Mouse (Mus musculus): ENCODE measurements around the gene Arl4c. TPM values are rescaled to one million over a fixed set of nuclear protein-coding genes. Genes with fewer than 3 reads are reported as not detected.
A peak's percentile ranks its signal among the peaks of the same experiment; 100 is the strongest.

The Arl4c gene
- polyA plus RNA-seq (2014; fragmentation: Nextera tagmentation; extraction: Ambion mirVana): 10.4 and 10.9 TPM in 2 replicates

DNA sequence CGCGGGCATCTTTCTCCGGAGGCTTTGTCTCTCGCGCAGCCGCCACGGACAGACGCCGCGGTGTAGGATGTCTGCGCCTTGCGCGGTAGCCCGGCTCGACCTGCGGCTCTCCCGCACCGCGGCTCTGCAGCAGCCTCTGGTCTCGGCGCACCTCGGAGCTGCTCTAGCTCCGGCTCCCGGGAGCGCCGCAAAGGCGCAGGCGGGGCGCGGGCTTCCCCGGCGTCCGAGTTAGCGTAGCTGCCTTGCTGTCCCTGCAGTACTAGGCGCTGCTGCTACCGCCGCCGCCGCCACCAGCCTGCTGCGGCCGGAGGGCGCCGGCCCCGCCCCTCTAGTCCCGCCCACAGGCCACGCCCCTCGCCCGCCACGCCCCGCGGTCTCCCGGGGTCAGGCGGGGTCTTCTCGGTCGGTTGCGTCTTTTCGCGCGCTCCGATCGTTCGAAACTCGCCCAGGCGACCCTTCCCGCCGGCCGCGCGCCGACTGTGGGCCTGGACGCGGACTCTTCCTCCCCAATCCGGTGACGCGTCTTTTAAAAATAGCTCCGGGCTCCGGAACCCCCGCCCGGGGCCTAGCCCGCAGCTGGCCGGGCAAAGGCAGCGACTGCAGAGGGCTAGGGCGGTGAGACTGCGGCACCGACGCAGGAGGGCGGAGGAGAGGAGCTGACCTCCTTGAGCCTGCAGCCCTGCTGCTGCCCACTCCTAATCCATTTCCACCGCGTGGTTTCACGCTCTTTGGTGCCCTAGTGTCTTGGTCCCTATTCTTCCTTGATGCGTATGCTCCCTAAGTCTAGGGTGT is at the start of gene Arl4c:
Arl4c (minus strand) TSS at position 352 of the 792 bp plus-strand sequence.
- H3K4me3 ChIP-seq (ENCODE audit: low read depth, low read length): peak within 1 kb of the TSS; percentile 93
- H3K9ac ChIP-seq (ENCODE audit: low read depth, low read length): peak within 1 kb of the TSS; percentile 96
- H3K4me2 ChIP-seq (replicated peaks; ENCODE audit: low read depth, low read length): peak within 1 kb of the TSS; percentile 65
- no peaks in the 10 kb centered on the region for H3K9me3 ChIP-seq (ENCODE audit: control insufficient read depth, low read length)
- no peaks in the 10 kb centered on the region for H3K4me1 ChIP-seq (replicated peaks; ENCODE audit: control insufficient read depth, insufficient read depth, low read length)
- peak within 1 kb of the TSS; percentile 92 for H3K27ac ChIP-seq (ENCODE audit: low read depth, low read length)
- H3K27me3 ChIP-seq (ENCODE audit: control insufficient read depth, insufficient read depth, low read length): no peaks in the 10 kb centered on the region
- DNase-seq (ENCODE audit: low spot score) (peak; percentile 92), ATAC-seq (ENCODE audit: low FRiP score) (peak; percentile 86)
- H3K36me3 ChIP-seq (ENCODE audit: control insufficient read depth, insufficient read depth, low read length): no peaks in the 10 kb centered on the region
- WGBS: under 1% methylated on average over 73 of the region's 91 CpGs

DNA sequence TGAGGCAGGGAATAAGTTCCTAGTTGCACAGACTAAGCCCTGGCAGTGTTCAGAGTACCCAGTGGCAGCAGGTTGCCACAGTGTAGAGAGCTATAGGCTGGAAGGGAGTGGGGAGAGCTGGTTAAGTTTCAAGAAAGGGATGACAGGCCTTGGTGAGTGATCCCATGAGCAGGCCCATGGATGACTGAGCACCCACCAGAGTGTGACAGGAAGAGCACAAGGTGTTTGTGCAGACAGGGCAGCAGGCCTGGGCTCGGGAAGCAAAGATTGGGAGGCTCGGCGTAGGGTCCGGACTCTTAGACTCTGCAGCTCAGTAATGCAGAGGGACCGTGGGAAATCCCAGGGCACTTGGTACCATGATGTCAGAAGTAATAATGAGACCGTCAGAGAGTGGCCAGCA is 49.3 kb upstream of the Arl4c start:
- WGBS: 81% methylated on average over 6 of the region's 6 CpGs
- ATAC-seq (ENCODE audit: low FRiP score): no peak
- peaks cover 2% of the 10 kb centered on the region; the same call in 1 of the 2 replicates for H3K4me1 ChIP-seq (replicated peaks; ENCODE audit: control insufficient read depth, insufficient read depth, low read length)

DNA sequence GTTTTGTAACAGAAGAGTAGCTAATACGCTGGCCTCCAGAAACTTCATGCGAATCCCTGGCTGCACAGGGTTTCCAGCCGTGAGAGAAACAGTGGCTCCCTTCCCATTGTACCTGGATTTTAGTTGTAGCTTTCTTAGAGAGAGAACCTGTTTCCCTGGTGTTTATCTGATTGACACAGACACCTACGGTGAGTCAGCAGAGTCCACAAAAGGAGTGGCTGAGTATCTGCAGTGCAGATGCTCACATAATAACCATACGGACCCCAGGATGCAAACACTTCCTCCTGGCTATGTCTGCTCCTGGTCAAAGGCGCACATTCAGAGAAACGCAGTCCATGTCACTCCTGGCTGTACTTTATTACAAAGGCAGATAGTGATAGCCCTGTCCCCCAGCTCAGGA is 48.6 kb upstream of the Arl4c start:
- WGBS: 86% methylated on average over 7 of the region's 7 CpGs
- H3K9ac ChIP-seq (ENCODE audit: low read depth, low read length): no peak overlapping the region

More for the DNA sequence above, 49.3 kb upstream of the Arl4c start:
- Histone ChIP-seq H3K4me3 (ENCODE audit: low read depth, low read length) (no peak overlapping the region), H3K36me3 (ENCODE audit: control insufficient read depth, insufficient read depth, low read length) (no peaks in the 10 kb centered on the region), H3K4me2 (replicated peaks; ENCODE audit: low read depth, low read length) (no peak overlapping the region), H3K9ac (ENCODE audit: low read depth, low read length) (no peak overlapping the region), H3K27me3 (ENCODE audit: control insufficient read depth, insufficient read depth, low read length) (no peaks in the 10 kb centered on the region), H3K9me3 (ENCODE audit: control insufficient read depth, low read length) (no peaks in the 10 kb centered on the region), H3K27ac (ENCODE audit: low read depth, low read length) (no peak overlapping the region)
- no peak for DNase-seq (ENCODE audit: low spot score)

DNA sequence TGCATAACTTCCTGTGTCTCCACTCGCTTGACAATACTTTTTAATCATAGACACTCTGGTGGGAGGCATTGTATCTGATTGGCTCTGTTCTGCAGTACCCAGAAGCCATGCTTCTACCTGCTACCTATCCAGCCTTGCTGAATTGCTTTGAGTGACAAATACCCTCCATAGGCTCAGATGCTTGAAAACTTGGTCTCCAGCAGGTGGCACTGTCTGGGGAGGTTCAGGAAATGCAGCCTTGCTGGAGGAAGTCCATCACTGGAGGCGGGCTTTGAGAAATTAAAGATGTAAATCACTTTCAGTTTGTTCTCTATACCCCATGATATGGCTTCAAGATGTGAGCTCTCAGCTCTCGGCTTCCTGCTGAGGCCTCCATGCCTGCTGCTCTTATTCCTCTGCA is 48.1 kb upstream of the Arl4c start:
- Histone ChIP-seq H3K27me3 (ENCODE audit: control insufficient read depth, insufficient read depth, low read length) (no peaks in the 10 kb centered on the region), H3K9ac (ENCODE audit: low read depth, low read length) (no peak overlapping the region), H3K36me3 (ENCODE audit: control insufficient read depth, insufficient read depth, low read length) (no peaks in the 10 kb centered on the region), H3K4me2 (replicated peaks; ENCODE audit: low read depth, low read length) (no peak overlapping the region), H3K9me3 (ENCODE audit: control insufficient read depth, low read length) (no peaks in the 10 kb centered on the region), H3K27ac (ENCODE audit: low read depth, low read length) (no peak overlapping the region), H3K4me1 (replicated peaks; ENCODE audit: control insufficient read depth, insufficient read depth, low read length) (peaks cover 2% of the 10 kb centered on the region; the same call in 1 of the 2 replicates), H3K4me3 (ENCODE audit: low read depth, low read length) (no peak overlapping the region)
- ATAC-seq (ENCODE audit: low FRiP score) (no peak), DNase-seq (ENCODE audit: low spot score) (peak; percentile 29)
- WGBS: 89% methylated on average over 3 of the region's 3 CpGs

More for the DNA sequence above, 48.6 kb upstream of the Arl4c start:
- no peak overlapping the region for H3K27ac ChIP-seq (ENCODE audit: low read depth, low read length)
- ATAC-seq (ENCODE audit: low FRiP score) (no peak), DNase-seq (ENCODE audit: low spot score) (no peak)
- H3K9me3 ChIP-seq (ENCODE audit: control insufficient read depth, low read length): no peaks in the 10 kb centered on the region
- no peak overlapping the region for H3K4me3 ChIP-seq (ENCODE audit: low read depth, low read length)
- H3K36me3 ChIP-seq (ENCODE audit: control insufficient read depth, insufficient read depth, low read length): no peaks in the 10 kb centered on the region
- H3K27me3 ChIP-seq (ENCODE audit: control insufficient read depth, insufficient read depth, low read length): no peaks in the 10 kb centered on the region
- H3K4me1 ChIP-seq (replicated peaks; ENCODE audit: control insufficient read depth, insufficient read depth, low read length): peaks cover 2% of the 10 kb centered on the region; the same call in 1 of the 2 replicates
- H3K4me2 ChIP-seq (replicated peaks; ENCODE audit: low read depth, low read length): no peak overlapping the region

DNA sequence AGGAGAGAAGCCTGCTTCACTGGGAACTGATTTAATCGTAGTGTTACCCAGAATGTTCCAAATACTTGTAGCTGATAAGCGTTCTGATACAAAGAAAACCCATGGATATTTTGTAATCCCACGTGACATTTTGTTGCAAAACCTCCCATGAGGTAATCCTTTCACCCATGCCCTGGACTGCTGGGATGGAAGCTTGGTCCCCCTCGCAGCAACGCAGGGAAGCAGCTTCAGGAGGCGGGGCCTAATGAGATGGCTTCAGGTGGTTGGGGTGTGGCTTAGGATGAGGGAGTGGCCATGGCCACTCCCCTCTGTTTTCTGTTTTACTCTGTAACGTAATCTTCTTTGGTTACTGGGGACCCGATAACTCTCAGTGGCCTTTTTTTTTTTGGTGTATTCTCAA is 47.1 kb upstream of the Arl4c start:
- H3K27ac ChIP-seq (ENCODE audit: low read depth, low read length): no peak overlapping the region
- WGBS: 79% methylated on average over 8 of the region's 8 CpGs
- no peaks in the 10 kb centered on the region for H3K36me3 ChIP-seq (ENCODE audit: control insufficient read depth, insufficient read depth, low read length)
- H3K4me2 ChIP-seq (replicated peaks; ENCODE audit: low read depth, low read length): no peak overlapping the region
- no peak overlapping the region for H3K9ac ChIP-seq (ENCODE audit: low read depth, low read length)
- no peaks in the 10 kb centered on the region for H3K9me3 ChIP-seq (ENCODE audit: control insufficient read depth, low read length)
- H3K4me1 ChIP-seq (replicated peaks; ENCODE audit: control insufficient read depth, insufficient read depth, low read length): peaks cover 2% of the 10 kb centered on the region; the same call in 1 of the 2 replicates
- no peaks in the 10 kb centered on the region for H3K27me3 ChIP-seq (ENCODE audit: control insufficient read depth, insufficient read depth, low read length)
- DNase-seq (ENCODE audit: low spot score) (no peak), ATAC-seq (ENCODE audit: low FRiP score) (no peak)
- H3K4me3 ChIP-seq (ENCODE audit: low read depth, low read length): no peak overlapping the region

DNA sequence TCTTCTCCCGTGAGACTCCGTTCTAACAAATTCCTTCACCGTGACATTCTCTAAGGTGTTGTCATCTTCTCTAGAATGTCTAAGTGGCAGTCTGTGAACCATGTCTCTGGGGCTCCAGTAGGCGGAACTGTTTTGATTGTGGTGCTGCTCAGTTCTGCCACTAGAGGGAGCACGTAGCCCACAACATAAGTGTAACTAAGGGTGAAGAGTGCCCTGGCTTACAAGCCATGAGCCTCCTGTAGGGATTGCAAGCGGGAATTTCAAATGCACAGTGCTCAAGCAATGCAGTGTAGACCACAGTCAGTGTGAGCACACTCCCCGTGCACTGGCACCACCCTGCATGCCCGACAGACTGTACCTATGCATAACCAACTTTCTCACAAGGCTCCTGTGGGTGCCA is 43.2 kb upstream of the Arl4c start:
- DNase-seq (ENCODE audit: low spot score) (peak; percentile 92), ATAC-seq (ENCODE audit: low FRiP score) (peak; percentile 81)
- Histone ChIP-seq H3K4me2 (replicated peaks; ENCODE audit: low read depth, low read length) (no peak overlapping the region), H3K9ac (ENCODE audit: low read depth, low read length) (no peak overlapping the region), H3K9me3 (ENCODE audit: control insufficient read depth, low read length) (no peaks in the 10 kb centered on the region), H3K4me1 (replicated peaks; ENCODE audit: control insufficient read depth, insufficient read depth, low read length) (no peaks in the 10 kb centered on the region), H3K36me3 (ENCODE audit: control insufficient read depth, insufficient read depth, low read length) (no peaks in the 10 kb centered on the region), H3K27me3 (ENCODE audit: control insufficient read depth, insufficient read depth, low read length) (no peaks in the 10 kb centered on the region), H3K4me3 (ENCODE audit: low read depth, low read length) (no peak overlapping the region), H3K27ac (ENCODE audit: low read depth, low read length) (no peak overlapping the region)
- 7% methylated on average over 8 of the region's 8 CpGs for WGBS

DNA sequence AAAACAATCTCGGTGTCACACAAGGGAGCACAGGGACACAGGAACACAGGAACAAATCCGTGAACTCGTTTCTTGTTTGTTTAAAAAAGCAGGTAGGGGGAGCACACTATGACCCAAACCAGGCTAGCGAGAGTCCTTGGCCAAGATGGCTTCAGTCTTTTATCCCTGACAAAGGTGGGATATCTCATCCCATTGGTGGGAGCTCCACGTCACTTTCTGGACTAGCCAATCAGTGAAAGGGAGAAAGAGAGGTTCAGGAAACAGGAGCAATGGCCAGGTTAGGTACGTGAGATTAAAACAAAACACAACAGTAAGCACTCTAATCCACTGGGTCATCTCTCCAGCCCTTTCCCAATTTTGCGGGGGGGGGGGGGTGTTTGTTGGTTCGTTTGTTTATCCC is 42.2 kb upstream of the Arl4c start:
- Histone ChIP-seq H3K4me1 (replicated peaks; ENCODE audit: control insufficient read depth, insufficient read depth, low read length) (no peaks in the 10 kb centered on the region), H3K27me3 (ENCODE audit: control insufficient read depth, insufficient read depth, low read length) (no peaks in the 10 kb centered on the region), H3K9me3 (ENCODE audit: control insufficient read depth, low read length) (no peaks in the 10 kb centered on the region), H3K9ac (ENCODE audit: low read depth, low read length) (no peak overlapping the region), H3K27ac (ENCODE audit: low read depth, low read length) (no peak overlapping the region), H3K36me3 (ENCODE audit: control insufficient read depth, insufficient read depth, low read length) (no peaks in the 10 kb centered on the region), H3K4me2 (replicated peaks; ENCODE audit: low read depth, low read length) (no peak overlapping the region), H3K4me3 (ENCODE audit: low read depth, low read length) (no peak overlapping the region)
- DNase-seq (ENCODE audit: low spot score) (no peak), ATAC-seq (ENCODE audit: low FRiP score) (no peak)
- WGBS: 81% methylated on average over 8 of the region's 8 CpGs

DNA sequence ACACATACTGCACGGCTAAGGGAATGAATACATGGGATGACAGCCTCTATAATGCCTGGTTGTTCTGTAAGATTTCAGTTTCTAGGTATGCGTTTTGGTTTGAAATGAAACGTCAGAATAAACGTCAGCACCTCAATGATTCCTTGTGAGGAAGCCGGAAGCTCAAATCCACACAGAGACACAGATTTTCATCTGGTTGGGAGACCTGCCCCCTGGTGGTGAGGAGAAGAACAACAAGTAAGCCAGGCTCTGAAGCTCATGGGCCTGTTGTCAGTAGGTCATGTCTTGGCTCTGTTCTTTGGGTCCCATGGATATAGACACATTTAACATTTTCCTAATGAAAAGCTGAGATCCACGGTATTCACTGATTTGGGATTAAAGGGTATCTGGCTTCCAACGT is 40.4 kb upstream of the Arl4c start:
- peak; percentile 73 for DNase-seq (ENCODE audit: low spot score)
- H3K4me3 ChIP-seq (ENCODE audit: low read depth, low read length): no peak overlapping the region
- no peak overlapping the region for H3K27ac ChIP-seq (ENCODE audit: low read depth, low read length)
- H3K36me3 ChIP-seq (ENCODE audit: control insufficient read depth, insufficient read depth, low read length): no peaks in the 10 kb centered on the region
- H3K4me1 ChIP-seq (replicated peaks; ENCODE audit: control insufficient read depth, insufficient read depth, low read length): no peaks in the 10 kb centered on the region
- WGBS: 54% methylated on average over 7 of the region's 7 CpGs
- H3K9me3 ChIP-seq (ENCODE audit: control insufficient read depth, low read length): no peaks in the 10 kb centered on the region
- H3K9ac ChIP-seq (ENCODE audit: low read depth, low read length): no peak overlapping the region
- H3K4me2 ChIP-seq (replicated peaks; ENCODE audit: low read depth, low read length): no peak overlapping the region
- no peak for ATAC-seq (ENCODE audit: low FRiP score)
- H3K27me3 ChIP-seq (ENCODE audit: control insufficient read depth, insufficient read depth, low read length): no peaks in the 10 kb centered on the region

DNA sequence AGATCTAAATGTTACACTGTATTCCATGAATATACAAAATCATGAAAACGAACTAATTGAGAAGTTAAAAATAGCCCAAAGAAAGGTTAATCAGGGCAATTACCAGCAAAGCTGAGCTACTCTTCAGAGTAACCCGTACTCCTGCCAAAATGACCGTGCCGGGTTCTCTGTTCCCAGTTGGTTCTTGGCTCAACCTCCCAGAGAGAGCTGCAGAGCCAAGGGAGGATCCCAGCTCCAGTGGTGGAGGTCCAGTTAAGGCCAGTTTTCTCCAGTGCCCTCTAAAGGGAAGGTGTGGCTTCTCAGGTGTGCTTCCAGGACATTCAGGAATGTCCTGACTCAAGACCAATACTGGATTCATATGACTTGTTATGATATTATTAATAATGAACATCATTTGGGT is 37.5 kb upstream of the Arl4c start:
- WGBS: 92% methylated on average over 4 of the region's 4 CpGs
- Histone ChIP-seq H3K9ac (ENCODE audit: low read depth, low read length) (no peak overlapping the region), H3K27me3 (ENCODE audit: control insufficient read depth, insufficient read depth, low read length) (no peaks in the 10 kb centered on the region), H3K4me1 (replicated peaks; ENCODE audit: control insufficient read depth, insufficient read depth, low read length) (no peaks in the 10 kb centered on the region), H3K4me3 (ENCODE audit: low read depth, low read length) (no peak overlapping the region), H3K4me2 (replicated peaks; ENCODE audit: low read depth, low read length) (no peak overlapping the region), H3K27ac (ENCODE audit: low read depth, low read length) (no peak overlapping the region), H3K9me3 (ENCODE audit: control insufficient read depth, low read length) (no peaks in the 10 kb centered on the region), H3K36me3 (ENCODE audit: control insufficient read depth, insufficient read depth, low read length) (no peaks in the 10 kb centered on the region)
- DNase-seq (ENCODE audit: low spot score) (no peak), ATAC-seq (ENCODE audit: low FRiP score) (no peak)

Measured in hindbrain, embryonic 11.5 days (tissue).